Mouse (Mus musculus): Measurements from ENCODE around the gene Syk. TPM values are rescaled to one million over a fixed set of nuclear protein-coding genes. Genes with fewer than 3 reads are reported as not detected.

The Syk gene
- polyA plus RNA-seq, 1 experiment = 11.4 TPM

DNA sequence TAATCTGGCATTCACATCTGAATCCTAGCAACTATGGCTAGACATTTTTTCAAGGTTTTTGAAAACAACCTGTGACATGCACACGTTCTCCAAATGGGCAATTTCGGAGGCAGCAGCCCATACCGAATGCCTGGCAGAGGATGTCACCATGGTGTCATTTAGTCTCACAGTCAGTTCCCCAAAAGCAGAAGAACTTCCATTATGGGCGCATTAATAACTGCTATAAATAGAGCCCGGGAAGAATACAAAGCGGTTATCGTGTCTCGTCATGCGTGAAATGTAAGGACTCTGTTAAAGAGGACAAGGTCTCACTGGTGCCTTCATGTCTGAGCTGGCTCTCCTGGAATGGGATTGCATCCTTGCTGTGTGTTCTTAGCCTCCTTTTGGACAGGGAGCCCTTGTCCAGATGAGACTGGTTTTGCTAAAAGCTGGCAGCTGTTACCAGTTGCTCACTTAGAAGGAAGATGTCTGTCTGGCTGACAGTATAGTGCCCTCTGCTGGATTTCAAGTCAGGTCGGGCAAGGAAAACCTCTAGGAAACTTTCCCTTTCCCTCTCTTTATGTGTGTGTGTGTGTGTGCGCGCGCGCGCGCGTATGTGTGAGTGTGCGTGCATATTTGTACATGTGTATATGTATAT lies 17.8 kb upstream of the Syk start:
- Histone ChIP-seq H3K4me3 (ENCODE audit: low read depth, low read length) (no peak overlapping the region), H3K9me3 (replicated peaks; ENCODE audit: control insufficient read depth, insufficient read depth, low read length, poor library complexity, severe bottlenecking) (no peaks in the 10 kb centered on the region), H3K9ac (ENCODE audit: low read depth, poor library complexity, severe bottlenecking) (no peak overlapping the region), H3K27me3 (ENCODE audit: control insufficient read depth, insufficient read depth, low read length, poor library complexity, severe bottlenecking) (no peaks in the 10 kb centered on the region), H3K36me3 (ENCODE audit: control insufficient read depth, insufficient read depth, low read length, poor library complexity, severe bottlenecking) (no peaks in the 10 kb centered on the region), H3K4me1 (ENCODE audit: control insufficient read depth, insufficient read depth, low read length) (peaks cover 6% of the 10 kb centered on the region), H3K27ac (ENCODE audit: insufficient read depth, low read length) (no peak overlapping the region)
- TF ChIP-seq CTCF (IDR thresholded peaks at IDR 0.05; ENCODE audit: low read depth, low read length) (peak; percentile 3), POLR2A (IDR thresholded peaks at IDR 0.05; ENCODE audit: insufficient read depth, low read length) (no peak), EP300 (IDR thresholded peaks at IDR 0.05; ENCODE audit: insufficient read depth, low read depth, low read length) (no peak)

DNA sequence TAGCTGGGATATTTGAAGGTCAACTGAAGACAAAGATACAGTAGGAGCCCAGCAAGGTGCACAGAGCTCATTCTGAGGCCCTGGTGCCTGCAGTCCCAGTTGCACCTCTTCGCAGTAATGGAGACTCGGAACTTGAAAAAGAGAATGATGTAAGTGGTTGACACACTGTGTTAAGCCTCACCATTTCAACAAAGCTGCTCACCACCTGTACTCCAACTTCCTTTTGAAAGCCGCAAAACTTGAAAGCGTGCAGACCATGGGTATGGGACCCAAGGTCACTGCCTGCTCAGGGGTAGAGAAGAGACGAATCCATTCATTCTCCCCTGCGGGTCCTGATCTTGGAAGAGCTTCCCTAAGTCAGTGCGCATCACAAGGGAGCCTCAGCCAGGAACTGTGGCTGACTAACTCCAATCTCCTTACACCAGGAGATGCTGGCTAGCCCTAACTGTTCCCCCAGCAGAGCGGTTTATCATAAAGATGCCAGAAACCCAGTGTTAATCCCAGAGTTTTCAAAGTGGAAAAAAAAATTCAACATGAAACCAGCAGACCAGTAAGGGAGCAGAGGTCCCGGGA lies 16.7 kb upstream of the Syk start:
- Histone ChIP-seq H3K27ac (ENCODE audit: insufficient read depth, low read length) (no peak overlapping the region), H3K9ac (ENCODE audit: low read depth, poor library complexity, severe bottlenecking) (no peak overlapping the region), H3K9me3 (replicated peaks; ENCODE audit: control insufficient read depth, insufficient read depth, low read length, poor library complexity, severe bottlenecking) (no peaks in the 10 kb centered on the region), H3K4me1 (ENCODE audit: control insufficient read depth, insufficient read depth, low read length) (peaks cover 6% of the 10 kb centered on the region), H3K36me3 (ENCODE audit: control insufficient read depth, insufficient read depth, low read length, poor library complexity, severe bottlenecking) (no peaks in the 10 kb centered on the region), H3K27me3 (ENCODE audit: control insufficient read depth, insufficient read depth, low read length, poor library complexity, severe bottlenecking) (no peaks in the 10 kb centered on the region), H3K4me3 (ENCODE audit: low read depth, low read length) (no peak overlapping the region)
- TF ChIP-seq POLR2A (IDR thresholded peaks at IDR 0.05; ENCODE audit: insufficient read depth, low read length) (no peak), EP300 (IDR thresholded peaks at IDR 0.05; ENCODE audit: insufficient read depth, low read depth, low read length) (no peak), CTCF (IDR thresholded peaks at IDR 0.05; ENCODE audit: low read depth, low read length) (no peak)

DNA sequence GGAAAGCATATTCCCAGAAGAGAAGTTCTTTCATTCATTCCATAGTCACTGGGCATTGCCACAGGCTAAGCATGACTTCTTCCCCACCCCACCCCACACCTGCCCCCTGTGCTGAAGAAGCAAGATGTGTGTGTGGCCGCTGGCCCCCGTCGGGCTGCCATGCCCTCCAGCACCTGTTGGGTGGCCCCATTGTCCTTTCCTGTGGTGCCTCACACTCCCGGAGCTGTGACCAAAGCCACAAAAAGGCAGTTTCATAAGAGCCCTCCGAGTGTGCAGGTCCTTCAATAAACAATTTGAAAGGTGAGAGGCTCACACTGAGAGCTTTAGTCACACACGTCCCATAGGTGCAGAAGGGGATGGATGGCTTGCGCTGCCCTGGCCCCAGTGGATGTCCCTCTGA lies 16.2 kb upstream of the Syk start:
- H3K9ac ChIP-seq (ENCODE audit: low read depth, poor library complexity, severe bottlenecking) = no peak overlapping the region
- no peaks in the 10 kb centered on the region for H3K9me3 ChIP-seq (replicated peaks; ENCODE audit: control insufficient read depth, insufficient read depth, low read length, poor library complexity, severe bottlenecking)
- H3K27ac ChIP-seq (ENCODE audit: insufficient read depth, low read length) = no peak overlapping the region
- TF ChIP-seq POLR2A (IDR thresholded peaks at IDR 0.05; ENCODE audit: insufficient read depth, low read length) (no peak), EP300 (IDR thresholded peaks at IDR 0.05; ENCODE audit: insufficient read depth, low read depth, low read length) (no peak), CTCF (IDR thresholded peaks at IDR 0.05; ENCODE audit: low read depth, low read length) (no peak)
- H3K4me1 ChIP-seq (ENCODE audit: control insufficient read depth, insufficient read depth, low read length) = peaks cover 4% of the 10 kb centered on the region
- no peaks in the 10 kb centered on the region for H3K27me3 ChIP-seq (ENCODE audit: control insufficient read depth, insufficient read depth, low read length, poor library complexity, severe bottlenecking)
- no peaks in the 10 kb centered on the region for H3K36me3 ChIP-seq (ENCODE audit: control insufficient read depth, insufficient read depth, low read length, poor library complexity, severe bottlenecking)
- no peak overlapping the region for H3K4me3 ChIP-seq (ENCODE audit: low read depth, low read length)

DNA sequence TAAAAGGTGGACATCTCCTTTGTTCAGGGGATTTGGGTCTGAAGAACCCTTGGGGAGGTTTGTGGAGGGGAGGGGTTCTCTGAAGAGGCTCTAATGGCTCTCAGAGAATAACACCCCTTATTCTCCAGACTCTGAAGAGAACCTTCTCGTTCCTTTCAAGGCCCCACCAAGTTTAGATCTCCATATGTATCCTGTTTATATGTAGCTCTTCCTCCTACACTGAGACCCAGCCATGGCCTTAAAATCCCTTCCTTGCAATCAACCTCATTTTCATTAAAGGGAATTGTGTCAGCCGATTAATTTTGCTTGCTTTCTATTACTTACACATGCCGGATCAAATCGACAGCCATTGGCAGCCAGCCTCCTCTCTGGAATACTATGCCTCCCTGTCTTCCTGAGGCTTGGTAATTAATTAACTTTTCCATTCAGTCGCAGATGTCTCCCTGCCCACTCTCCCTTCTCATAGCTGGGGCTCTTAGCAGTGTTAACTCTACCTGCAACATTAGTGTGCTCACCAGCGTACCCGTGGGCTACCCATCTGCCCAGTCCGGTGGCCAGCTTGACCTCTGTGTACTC lies 13.7 kb upstream of the Syk start:
- Histone ChIP-seq H3K9me3 (replicated peaks; ENCODE audit: control insufficient read depth, insufficient read depth, low read length, poor library complexity, severe bottlenecking) (no peaks in the 10 kb centered on the region), H3K27ac (ENCODE audit: insufficient read depth, low read length) (no peak overlapping the region), H3K4me1 (ENCODE audit: control insufficient read depth, insufficient read depth, low read length) (peaks cover 2% of the 10 kb centered on the region), H3K9ac (ENCODE audit: low read depth, poor library complexity, severe bottlenecking) (no peak overlapping the region), H3K4me3 (ENCODE audit: low read depth, low read length) (no peak overlapping the region), H3K27me3 (ENCODE audit: control insufficient read depth, insufficient read depth, low read length, poor library complexity, severe bottlenecking) (no peaks in the 10 kb centered on the region), H3K36me3 (ENCODE audit: control insufficient read depth, insufficient read depth, low read length, poor library complexity, severe bottlenecking) (no peaks in the 10 kb centered on the region)
- TF ChIP-seq CTCF (IDR thresholded peaks at IDR 0.05; ENCODE audit: low read depth, low read length) (no peak), POLR2A (IDR thresholded peaks at IDR 0.05; ENCODE audit: insufficient read depth, low read length) (no peak), EP300 (IDR thresholded peaks at IDR 0.05; ENCODE audit: insufficient read depth, low read depth, low read length) (no peak)

DNA sequence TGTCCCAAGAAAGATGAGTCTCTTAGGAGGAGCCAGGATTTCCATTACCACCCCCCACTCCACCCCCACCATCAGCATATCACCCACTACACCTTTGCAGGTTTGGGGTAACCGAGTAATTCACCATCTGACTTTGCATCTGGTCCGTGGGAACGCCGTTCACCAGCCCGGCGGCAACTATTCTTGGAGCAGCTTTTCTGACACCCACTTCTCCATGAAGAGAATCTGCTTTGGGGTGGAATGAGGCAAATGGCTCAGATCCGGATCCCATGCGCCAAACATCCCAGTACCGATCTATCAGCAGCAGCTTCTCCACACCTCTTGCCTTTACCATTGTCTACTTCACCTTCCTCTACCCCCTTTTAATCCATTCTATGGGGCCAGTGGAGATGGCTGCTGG lies 12.7 kb upstream of the Syk start:
- Histone ChIP-seq H3K27ac (ENCODE audit: insufficient read depth, low read length) (no peak overlapping the region), H3K4me1 (ENCODE audit: control insufficient read depth, insufficient read depth, low read length) (peaks cover 2% of the 10 kb centered on the region), H3K4me3 (ENCODE audit: low read depth, low read length) (no peak overlapping the region), H3K27me3 (ENCODE audit: control insufficient read depth, insufficient read depth, low read length, poor library complexity, severe bottlenecking) (no peaks in the 10 kb centered on the region), H3K36me3 (ENCODE audit: control insufficient read depth, insufficient read depth, low read length, poor library complexity, severe bottlenecking) (no peaks in the 10 kb centered on the region), H3K9me3 (replicated peaks; ENCODE audit: control insufficient read depth, insufficient read depth, low read length, poor library complexity, severe bottlenecking) (no peaks in the 10 kb centered on the region), H3K9ac (ENCODE audit: low read depth, poor library complexity, severe bottlenecking) (no peak overlapping the region)
- no peak for TF ChIP-seq CTCF (IDR thresholded peaks at IDR 0.05; ENCODE audit: low read depth, low read length)
- TF ChIP-seq POLR2A (IDR thresholded peaks at IDR 0.05; ENCODE audit: insufficient read depth, low read length) = no peak
- no peak for TF ChIP-seq EP300 (IDR thresholded peaks at IDR 0.05; ENCODE audit: insufficient read depth, low read depth, low read length)

All from ES-Bruce4 (cell line).